Mouse (Mus musculus): ENCODE measurements around the gene Ranbp10.

The Ranbp10 gene

GRCm38 (mm10) chr8:105826861-105827848 is at the start of gene Ranbp10, which contains the start of gene Tsnaxip1:
Ranbp10 (minus strand) TSS chr8:105827350.
Tsnaxip1 (plus strand) TSS chr8:105827731.
- DNase-seq (ENCODE audit: low spot score in 2 of 2): peak; percentile 89 to 96

- DNase-seq (ENCODE audit: low spot score in 2 of 2): no peak
Observed at GRCm38 (mm10) chr8:105874301-105874700, 47.2 kb upstream of the Ranbp10 start.

- DNase-seq (ENCODE audit: low spot score in 2 of 2): no peak
Observed at GRCm38 (mm10) chr8:105866364-105867029, 39.3 kb upstream of the Ranbp10 start.

- DNase-seq (ENCODE audit: low spot score in 2 of 2): no peak
Observed at GRCm38 (mm10) chr8:105861951-105862350, 34.8 kb upstream of the Ranbp10 start.

GRCm38 (mm10) chr8:105860143-105860981 is 33.2 kb upstream of the Ranbp10 start, which contains the start of gene Nutf2:
Nutf2 (plus strand) TSS chr8:105860580.
- DNase-seq (ENCODE audit: low spot score in 2 of 2): peak; percentile 89 to 96

GRCm38 (mm10) chr8:105859314-105859713 is 32.2 kb upstream of the Ranbp10 start:
- no peak for DNase-seq (ENCODE audit: low spot score in 2 of 2)

- DNase-seq (ENCODE audit: low spot score in 2 of 2): no peak
Observed at GRCm38 (mm10) chr8:105858495-105858894, 31.3 kb upstream of the Ranbp10 start.

GRCm38 (mm10) chr8:105856168-105856835 is 29.2 kb upstream of the Ranbp10 start:
- DNase-seq (ENCODE audit: low spot score in 2 of 2): no peak

- peak; percentile 32 to 43 for DNase-seq (ENCODE audit: low spot score in 2 of 2)
Observed at GRCm38 (mm10) chr8:105855248-105856167, 28.4 kb upstream of the Ranbp10 start.

GRCm38 (mm10) chr8:105854715-105855216 is 27.6 kb upstream of the Ranbp10 start, which contains the start of gene Thap11:
Thap11 (plus strand) TSS chr8:105855132.
- DNase-seq (ENCODE audit: low spot score in 2 of 2): peak; percentile 89 to 91

GRCm38 (mm10) chr8:105854303-105854702 is 27.2 kb upstream of the Ranbp10 start:
- no peak for DNase-seq (ENCODE audit: low spot score in 2 of 2)

GRCm38 (mm10) chr8:105853178-105853577 is 26.0 kb upstream of the Ranbp10 start, which contains the start of gene Cenpt:
Cenpt (minus strand) TSS chr8:105853278.
- no peak for DNase-seq (ENCODE audit: low spot score in 2 of 2)

GRCm38 (mm10) chr8:105852146-105852729 is 25.1 kb upstream of the Ranbp10 start:
- no peak for DNase-seq (ENCODE audit: low spot score in 2 of 2)

- DNase-seq (ENCODE audit: low spot score in 2 of 2): peak; percentile 83 to 89
Observed at GRCm38 (mm10) chr8:105851651-105852143, 24.5 kb upstream of the Ranbp10 start.

GRCm38 (mm10) chr8:105850611-105851010 is 23.5 kb upstream of the Ranbp10 start:
- no peak for DNase-seq (ENCODE audit: low spot score in 2 of 2)

GRCm38 (mm10) chr8:105850014-105850413 is 22.9 kb upstream of the Ranbp10 start:
- DNase-seq (ENCODE audit: low spot score in 2 of 2): no peak

- DNase-seq (ENCODE audit: low spot score in 2 of 2): no peak
Observed at GRCm38 (mm10) chr8:105846678-105847077, 19.5 kb upstream of the Ranbp10 start.

GRCm38 (mm10) chr8:105839209-105839608 is 12.1 kb upstream of the Ranbp10 start:
- DNase-seq (ENCODE audit: low spot score in 2 of 2): no peak

- DNase-seq (ENCODE audit: low spot score in 2 of 2): no peak
Observed at GRCm38 (mm10) chr8:105836991-105837390, 9.8 kb upstream of the Ranbp10 start.
